Mouse (Mus musculus) gastrocnemius, adult 18-20 months (tissue): ENCODE data around the gene Phactr3. TPM values are rescaled to one million over a fixed set of nuclear protein-coding genes. Genes with fewer than 3 reads are reported as not detected.

Source experiments
- DNase-seq: peaks from one replicate; pipeline ENCODE4 v3.0.0; 2021; ENCODE audit warnings: low spot score
- total RNA-seq, 2 experiments: library from RNA; stranded (reverse); gene quantifications; 2 replicates each; pipeline ENCODE4 v1.2.3; 2021

The Phactr3 gene
- total RNA-seq, 2 experiments from 2014 or later = 0.07 to 0.18 TPM

GRCm38 (mm10) chr2:178188988-178189387, 70.2 kb downstream of the Phactr3 start:
- no peak for DNase-seq

- no peak for DNase-seq
Observed at GRCm38 (mm10) chr2:178192881-178193280, 74.1 kb downstream of the Phactr3 start.

- DNase-seq = no peak
Observed at GRCm38 (mm10) chr2:178193445-178193844, 74.7 kb downstream of the Phactr3 start.

- no peak for DNase-seq
Observed at GRCm38 (mm10) chr2:178194908-178195307, 76.1 kb downstream of the Phactr3 start.

- DNase-seq = no peak
Observed at GRCm38 (mm10) chr2:178196038-178196437, 77.3 kb downstream of the Phactr3 start.

- no peak for DNase-seq
Observed at GRCm38 (mm10) chr2:178197542-178197941, 78.8 kb downstream of the Phactr3 start.

GRCm38 (mm10) chr2:178204455-178204854, 85.7 kb downstream of the Phactr3 start:
- DNase-seq = no peak

GRCm38 (mm10) chr2:178208186-178208600, 89.4 kb downstream of the Phactr3 start:
- DNase-seq = no peak

GRCm38 (mm10) chr2:178213826-178214225, 95.1 kb downstream of the Phactr3 start:
- DNase-seq = no peak

GRCm38 (mm10) chr2:178214531-178214930, 95.8 kb downstream of the Phactr3 start:
- DNase-seq = no peak

- no peak for DNase-seq
Observed at GRCm38 (mm10) chr2:178218461-178218860, 99.7 kb downstream of the Phactr3 start.

GRCm38 (mm10) chr2:178219454-178220147, 100.8 kb downstream of the Phactr3 start:
- DNase-seq = no peak

- no peak for DNase-seq
Observed at GRCm38 (mm10) chr2:178220148-178220717, 101.5 kb downstream of the Phactr3 start.

- no peak for DNase-seq
Observed at GRCm38 (mm10) chr2:178221003-178221402, 102.2 kb downstream of the Phactr3 start.

- DNase-seq = no peak
Observed at GRCm38 (mm10) chr2:178229231-178229630, 110.5 kb downstream of the Phactr3 start.

- no peak for DNase-seq
Observed at GRCm38 (mm10) chr2:178233487-178233886, 114.7 kb downstream of the Phactr3 start.

- DNase-seq = no peak
Observed at GRCm38 (mm10) chr2:178237056-178237455, 118.3 kb downstream of the Phactr3 start.

- DNase-seq = no peak
Observed at GRCm38 (mm10) chr2:178238503-178238902, 119.7 kb downstream of the Phactr3 start.

- DNase-seq = no peak
Observed at GRCm38 (mm10) chr2:178240886-178241285, 122.1 kb downstream of the Phactr3 start.

GRCm38 (mm10) chr2:178241374-178241773, 122.6 kb downstream of the Phactr3 start:
- DNase-seq = no peak

GRCm38 (mm10) chr2:178242996-178243395, 124.2 kb downstream of the Phactr3 start:
- DNase-seq = no peak

GRCm38 (mm10) chr2:178244866-178245265, 126.1 kb downstream of the Phactr3 start:
- no peak for DNase-seq

- DNase-seq = no peak
Observed at GRCm38 (mm10) chr2:178245841-178246240, 127.1 kb downstream of the Phactr3 start.
